In genomic region chr12:76241833-76242232, GRCm38 (mm10) we compare ENCODE assay signal across 20 mouse cellular contexts. TPM values are rescaled to one million over a fixed set of nuclear protein-coding genes. Genes with fewer than 3 reads are reported as not detected.
DNase-seq lines count a peak whose midpoint lies in the region; ATAC-seq and TF ChIP-seq lines count a peak whose summit lies in the region.
"Had no signal": no experiment of that assay in that cellular context is flagged by ENCODE, and none has a peak within 500 bp of the region (broad histone marks: within the 10 kb centered on the region; RNA-seq: fewer than 3 reads in every experiment).

No protein-coding gene starts in this region.

- WGBS in liver, embryonic 14.5 days (ENCODE audit: insufficient replicate concordance): 18% methylated on average over 5 of the region's 5 CpGs

- H3K9me3 ChIP-seq in G1E (replicated peaks): peaks cover 4% of the 10 kb centered on the region
- no peaks in the 10 kb centered on the region for H3K9me3 ChIP-seq in liver, embryonic 14.5 days (ENCODE audit: control insufficient read depth, low read length)
- H3K9me3 ChIP-seq: embryonic facial prominence, embryonic 10.5 days; forebrain, embryonic 15.5 days; heart, embryonic 13.5 days; hindbrain, embryonic 15.5 days had no signal

- ATAC-seq in G1E (ENCODE audit: extremely low read depth, insufficient number of reproducible peaks, low FRiP score, poor library complexity, severe bottlenecking): no peak
- peak; percentile 66 for ATAC-seq in liver, embryonic 14.5 days (ENCODE audit: insufficient read depth)
- ATAC-seq in megakaryocyte progenitor cell, adult 5-6 weeks (replicated peaks; ENCODE audit: poor library complexity): peak; percentile 27
- ATAC-seq: forebrain, embryonic 15.5 days had no signal

- H3K27me3 ChIP-seq in G1E (ENCODE audit: insufficient read depth, low read length): no peaks in the 10 kb centered on the region
- H3K27me3 ChIP-seq in liver, embryonic 14.5 days (ENCODE audit: control insufficient read depth, insufficient read depth, low read length): no peaks in the 10 kb centered on the region
- H3K27me3 ChIP-seq: CH12.LX; forebrain, embryonic 15.5 days; heart, embryonic 13.5 days; hindbrain, embryonic 15.5 days had no signal

- TF ChIP-seq EP300 in liver, embryonic 14.5 days (IDR thresholded peaks at IDR 0.05; ENCODE audit: low read depth): no peak

- peaks cover 78% of the 10 kb centered on the region for H3K4me1 ChIP-seq in G1E (ENCODE audit: insufficient read depth, low read depth, low read length)
- peaks cover 20 to 34% of the 10 kb centered on the region in 2 experiments for H3K4me1 ChIP-seq in liver, embryonic 14.5 days (replicated peaks; ENCODE audit: control insufficient read depth in 2 of 2, insufficient read depth in 2 of 2, low read length in 1 of 2)
- H3K4me1 ChIP-seq: forebrain, embryonic 15.5 days; hindbrain, embryonic 15.5 days had no signal

- H3K36me3 ChIP-seq in G1E (replicated peaks): peaks cover 4% of the 10 kb centered on the region
- no peaks in the 10 kb centered on the region for H3K36me3 ChIP-seq in liver, embryonic 14.5 days (replicated peaks; ENCODE audit: control insufficient read depth, insufficient read depth, low read depth)
- H3K36me3 ChIP-seq: embryonic facial prominence, embryonic 10.5 days; forebrain, embryonic 15.5 days; heart, embryonic 13.5 days; hindbrain, embryonic 15.5 days had no signal

- H3K4me3 ChIP-seq in G1E (ENCODE audit: low read depth, low read length): peak overlapping the region; percentile 57
- no peak overlapping the region for H3K4me3 ChIP-seq in liver, embryonic 14.5 days (ENCODE audit: insufficient read depth in 1 of 2, low read depth in 2 of 2, low read length in 2 of 2)
- H3K4me3 ChIP-seq: embryonic facial prominence, embryonic 10.5 days; forebrain, embryonic 15.5 days; heart, embryonic 13.5 days; hindbrain, embryonic 15.5 days had no signal

- DNase-seq in G1E (ENCODE audit: low spot score): no peak
- peak; percentile 50 for DNase-seq in liver
- DNase-seq in liver, embryonic 14.5 days (ENCODE audit: low read depth in 3 of 3, low spot score in 3 of 3): no peak
- DNase-seq in cerebellum, adult 8-10 months: no peak
- DNase-seq in gastrocnemius, postnatal 36 days: no peak
- DNase-seq in c-Kit-positive CD71-positive TER-119-positive erythroid progenitor cells, embryonic 14.5 days (ENCODE audit: low spot score): no peak
- DNase-seq: adrenal gland, adult 8-10 months; adrenal gland, postnatal 36 days; cerebellum, adult 11-12 months; cerebellum, adult 9-11 months; gastrocnemius, postnatal 10 days; heart, postnatal 36 days had no signal

- peak overlapping the region; percentile 70 for H3K27ac ChIP-seq in liver, embryonic 14.5 days
- H3K27ac ChIP-seq: embryonic facial prominence, embryonic 10.5 days; forebrain, embryonic 15.5 days; heart, embryonic 13.5 days; hindbrain, embryonic 15.5 days had no signal

- H3K9ac ChIP-seq in liver, embryonic 14.5 days (replicated peaks): no peak overlapping the region
- H3K9ac ChIP-seq: forebrain, embryonic 15.5 days; heart, embryonic 13.5 days; hindbrain, embryonic 15.5 days had no signal

- TF ChIP-seq CTCF in G1E (IDR thresholded peaks at IDR 0.05; ENCODE audit: low read depth, low read length): no peak
- TF ChIP-seq CTCF in liver, embryonic 14.5 days (IDR thresholded peaks at IDR 0.05; ENCODE audit: low read depth): no peak

- intact Hi-C loops in gastrocnemius, postnatal 36 days (cut with DNase I): no loop called here

- peak overlapping the region; percentile 30 for H3K4me2 ChIP-seq in liver, embryonic 14.5 days (ENCODE audit: low read depth)
- H3K4me2 ChIP-seq: forebrain, embryonic 15.5 days; heart, embryonic 13.5 days; hindbrain, embryonic 15.5 days had no signal

RNA-seq across cellular contexts. Expression of gene Tex21, which starts 4.7 kb away (rescaled TPM):
- total RNA-seq in G1E (2014; fragmentation: Nextera tagmentation) (5.7 and 6.8 TPM in 2 replicates), G1E (2017) (0.66 and 0.81 TPM in 2 replicates)
- polyA plus RNA-seq in G1E (2012): 0.19 and 0.26 TPM in 2 replicates
- polyA plus RNA-seq in liver, embryonic 14.5 days (2012; rRNA removed): 0.04 TPM in 1 of 2 replicates, not detected in the other
- 0.14 TPM in 1 of 2 replicates, not detected in the other for polyA plus RNA-seq in liver, embryonic 14.5 days (2014; fragmentation: Nextera tagmentation; extraction: Ambion mirVana)
- total RNA-seq in megakaryocyte progenitor cell, adult 5-6 weeks (2015): not detected in 2 replicates
- 0.14 TPM in 1 of 2 replicates, not detected in the other for total RNA-seq in megakaryocyte progenitor cell, adult 5-6 weeks (2017)
- not detected for total RNA-seq in gastrocnemius, postnatal 36 days (2021)
- total RNA-seq: adrenal gland, adult 8-10 months; adrenal gland, postnatal 36 days; gastrocnemius, postnatal 10 days; heart, postnatal 36 days had no signal
- polyA plus RNA-seq: embryonic facial prominence, embryonic 10.5 days; forebrain, embryonic 11.5 days; forebrain, embryonic 15.5 days; hindbrain, embryonic 11.5 days; hindbrain, embryonic 15.5 days had no signal

RNA-seq across cellular contexts. Expression of gene Mthfd1, which starts 13.3 kb away (rescaled TPM):
- 164 and 185 TPM in 2 replicates for total RNA-seq in G1E (2014; fragmentation: Nextera tagmentation)
- 253 TPM in 2 replicates for total RNA-seq in G1E (2017)
- 199 and 228 TPM in 2 replicates for polyA plus RNA-seq in G1E (2012)
- 37.5 and 58.5 TPM in 2 replicates for polyA plus RNA-seq in liver, embryonic 14.5 days (2012; rRNA removed)
- polyA plus RNA-seq in liver, embryonic 14.5 days (2014; fragmentation: Nextera tagmentation; extraction: Ambion mirVana): 83.5 and 92.8 TPM in 2 replicates
- total RNA-seq in megakaryocyte progenitor cell, adult 5-6 weeks (2015): 90.1 and 113 TPM in 2 replicates
- 137 and 191 TPM in 2 replicates for total RNA-seq in megakaryocyte progenitor cell, adult 5-6 weeks (2017)
- 10 to 100 TPM; 28.8 to 34.5 TPM for total RNA-seq in gastrocnemius, postnatal 36 days (2021)
